Mouse (Mus musculus) heart, postnatal 0 days (tissue): Measurements from ENCODE around the gene Ubxn11.

Experiments used
- CTCF ChIP-seq: IDR thresholded peaks from 2 replicates; pipeline ENCODE4 v1.5.1; 2016; ENCODE audit warnings: antibody characterized with exemption, control low read depth, low read depth
- EP300 ChIP-seq: IDR thresholded peaks from 2 replicates; pipeline ENCODE4 v1.6.1; 2016; ENCODE audit warnings: antibody characterized with exemption, low read depth

GRCm38 (mm10) chr4:134122281-134122680 lies 19.9 kb downstream of the Ubxn11 start:
- TF ChIP-seq CTCF (no peak), EP300 (no peak)
